Mouse (Mus musculus) left cerebral cortex, adult 6 months (tissue): ENCODE data around the gene Dll1. TPM values are rescaled to one million over a fixed set of nuclear protein-coding genes. Genes with fewer than 3 reads are reported as not detected.

ENCODE experiments used
- long read RNA-seq, 2 experiments: library from polyadenylated mRNA; unstranded; transcript quantifications; one replicate each; pipeline ENCODE4 v2.0.0; 2019 to 2020
- polyA plus RNA-seq: library from polyadenylated mRNA; unstranded; fragments of <200 nt; fragmentation: Nextera tagmentation; gene quantifications from 2 replicates; pipeline ENCODE4 v1.2.3, GENCODE M21; 2021

The Dll1 gene
- 1.6 and 1.9 TPM in 2 replicates for polyA plus RNA-seq
- long read RNA-seq, experiment 1, transcript Dll1-201 (11 exons, 3,581 nt), result major isoform, 13 of 16 reads
- long read RNA-seq, experiment 1, partial matches to known transcripts, result 2 of 16 reads
- long read RNA-seq, experiment 1, other reads (novel, unspliced or antisense), result 1 of 16 reads
- long read RNA-seq, experiment 2, partial matches to known transcripts, result 0 of 3 reads
- long read RNA-seq, experiment 2, other reads (novel, unspliced or antisense), result 0 of 3 reads

GRCm38 (mm10) chr17:15376494-15377181 is at the start of gene Dll1:
Gene Dll1 (minus strand): TSS chr17:15376872.

GRCm38 (mm10) chr17:15395997-15396675 is 19.5 kb upstream of the Dll1 start, which contains the start of gene Fam120b:
Gene Fam120b (plus strand): TSS chr17:15396202.

Other genes with a start within 250 kb of the Dll1 start
- 22.2 and 23.7 TPM in 2 replicates for gene Fam120b, start 19.3 kb upstream of the Dll1 start, polyA plus RNA-seq
- 301 and 378 TPM in 2 replicates for gene Psmb1, start 122.9 kb upstream of the Dll1 start, polyA plus RNA-seq
- 11.4 and 17.4 TPM in 2 replicates for gene Tbp, start 123.0 kb upstream of the Dll1 start, polyA plus RNA-seq
- 39.1 and 39.2 TPM in 2 replicates for gene Pdcd2, start 150.4 kb upstream of the Dll1 start, polyA plus RNA-seq
- gene Prdm9, start 187.5 kb upstream of the Dll1 start, polyA plus RNA-seq, result 0.43 and 0.48 TPM in 2 replicates